Mouse (Mus musculus): Measurements from ENCODE around the gene Scyl1. TPM values are rescaled to one million over a fixed set of nuclear protein-coding genes. Genes with fewer than 3 reads are reported as not detected.
A peak's percentile ranks its signal among the peaks of the same experiment; 100 is the strongest.

Gene Scyl1
- total and polyA plus RNA-seq, 2 experiments: 28.9 to 46.6 TPM

GRCm38 (mm10) chr19:5781532-5781931 lies 10.3 kb upstream of the Scyl1 start:
- Histone ChIP-seq H3K36me3 (ENCODE audit: control insufficient read depth, insufficient read depth, low read length) (no peaks in the 10 kb centered on the region), H3K4me3 (ENCODE audit: insufficient read depth, low read depth, low read length) (no peak overlapping the region), H3K27ac (replicated peaks; ENCODE audit: insufficient read depth, low read depth, low read length) (no peak overlapping the region), H3K9ac (ENCODE audit: low read depth, low read length) (no peak overlapping the region), H3K27me3 (ENCODE audit: control insufficient read depth, insufficient read depth, low read length) (no peaks in the 10 kb centered on the region), H3K79me2 (ENCODE audit: control insufficient read depth, insufficient read depth, low read length) (no peaks in the 10 kb centered on the region), H3K4me1 (ENCODE audit: control insufficient read depth, insufficient read depth, low read length) (no peaks in the 10 kb centered on the region)
- no peak for DNase-seq (ENCODE audit: extremely low read depth, low read depth, low spot score)
- 92% methylated on average over 6 of the region's 6 CpGs for WGBS
- TF ChIP-seq CTCF (IDR thresholded peaks at IDR 0.05; ENCODE audit: low read depth, low read length): no peak
- no peak for TF ChIP-seq POLR2A (IDR thresholded peaks at IDR 0.05; ENCODE audit: extremely low read depth, insufficient read depth, low read length)

GRCm38 (mm10) chr19:5780203-5780602 lies 9.0 kb upstream of the Scyl1 start:
- no peak for DNase-seq (ENCODE audit: extremely low read depth, low read depth, low spot score)
- 70% methylated on average over 7 of the region's 7 CpGs for WGBS
- H3K9ac ChIP-seq (ENCODE audit: low read depth, low read length): no peak overlapping the region
- H3K36me3 ChIP-seq (ENCODE audit: control insufficient read depth, insufficient read depth, low read length): no peaks in the 10 kb centered on the region
- H3K27me3 ChIP-seq (ENCODE audit: control insufficient read depth, insufficient read depth, low read length): no peaks in the 10 kb centered on the region
- TF ChIP-seq CTCF (IDR thresholded peaks at IDR 0.05; ENCODE audit: low read depth, low read length) (peak; percentile 25; the same call in 1 of the 2 replicates), POLR2A (IDR thresholded peaks at IDR 0.05; ENCODE audit: extremely low read depth, insufficient read depth, low read length) (no peak)
- no peaks in the 10 kb centered on the region for H3K79me2 ChIP-seq (ENCODE audit: control insufficient read depth, insufficient read depth, low read length)
- no peak overlapping the region for H3K27ac ChIP-seq (replicated peaks; ENCODE audit: insufficient read depth, low read depth, low read length)
- H3K4me3 ChIP-seq (ENCODE audit: insufficient read depth, low read depth, low read length): no peak overlapping the region
- H3K4me1 ChIP-seq (ENCODE audit: control insufficient read depth, insufficient read depth, low read length): no peaks in the 10 kb centered on the region

GRCm38 (mm10) chr19:5778312-5778711 lies 7.1 kb upstream of the Scyl1 start:
- no peak overlapping the region for H3K27ac ChIP-seq (replicated peaks; ENCODE audit: insufficient read depth, low read depth, low read length)
- H3K79me2 ChIP-seq (ENCODE audit: control insufficient read depth, insufficient read depth, low read length): no peaks in the 10 kb centered on the region
- TF ChIP-seq POLR2A (IDR thresholded peaks at IDR 0.05; ENCODE audit: extremely low read depth, insufficient read depth, low read length) (no peak), CTCF (IDR thresholded peaks at IDR 0.05; ENCODE audit: low read depth, low read length) (no peak)
- H3K4me3 ChIP-seq (ENCODE audit: insufficient read depth, low read depth, low read length): no peak overlapping the region
- no peak overlapping the region for H3K9ac ChIP-seq (ENCODE audit: low read depth, low read length)
- H3K27me3 ChIP-seq (ENCODE audit: control insufficient read depth, insufficient read depth, low read length): no peaks in the 10 kb centered on the region
- WGBS: 79% methylated on average over 8 of the region's 8 CpGs
- DNase-seq (ENCODE audit: extremely low read depth, low read depth, low spot score): no peak
- no peaks in the 10 kb centered on the region for H3K4me1 ChIP-seq (ENCODE audit: control insufficient read depth, insufficient read depth, low read length)
- H3K36me3 ChIP-seq (ENCODE audit: control insufficient read depth, insufficient read depth, low read length): no peaks in the 10 kb centered on the region

GRCm38 (mm10) chr19:5777387-5778032 lies 6.3 kb upstream of the Scyl1 start:
- DNase-seq (ENCODE audit: extremely low read depth, low read depth, low spot score): no peak
- Histone ChIP-seq H3K36me3 (ENCODE audit: control insufficient read depth, insufficient read depth, low read length) (no peaks in the 10 kb centered on the region), H3K79me2 (ENCODE audit: control insufficient read depth, insufficient read depth, low read length) (no peaks in the 10 kb centered on the region), H3K27ac (replicated peaks; ENCODE audit: insufficient read depth, low read depth, low read length) (no peak overlapping the region), H3K9ac (ENCODE audit: low read depth, low read length) (no peak overlapping the region), H3K4me1 (ENCODE audit: control insufficient read depth, insufficient read depth, low read length) (no peaks in the 10 kb centered on the region), H3K27me3 (ENCODE audit: control insufficient read depth, insufficient read depth, low read length) (no peaks in the 10 kb centered on the region), H3K4me3 (ENCODE audit: insufficient read depth, low read depth, low read length) (no peak overlapping the region)
- 80% methylated on average over 9 of the region's 9 CpGs for WGBS
- TF ChIP-seq CTCF (IDR thresholded peaks at IDR 0.05; ENCODE audit: low read depth, low read length) (no peak), POLR2A (IDR thresholded peaks at IDR 0.05; ENCODE audit: extremely low read depth, insufficient read depth, low read length) (no peak)

- H3K79me2 ChIP-seq (ENCODE audit: control insufficient read depth, insufficient read depth, low read length): peaks cover 5% of the 10 kb centered on the region; the same call in 1 of the 2 replicates
- DNase-seq (ENCODE audit: extremely low read depth, low read depth, low spot score): no peak
- no peak overlapping the region for H3K27ac ChIP-seq (replicated peaks; ENCODE audit: insufficient read depth, low read depth, low read length)
- peaks cover 6% of the 10 kb centered on the region for H3K4me1 ChIP-seq (ENCODE audit: control insufficient read depth, insufficient read depth, low read length)
- no peak for TF ChIP-seq POLR2A (IDR thresholded peaks at IDR 0.05; ENCODE audit: extremely low read depth, insufficient read depth, low read length)
- TF ChIP-seq CTCF (IDR thresholded peaks at IDR 0.05; ENCODE audit: low read depth, low read length): no peak
- peak overlapping the region; percentile 70 for H3K4me3 ChIP-seq (ENCODE audit: insufficient read depth, low read depth, low read length)
- H3K9ac ChIP-seq (ENCODE audit: low read depth, low read length): peak overlapping the region; percentile 79
- peaks cover 6% of the 10 kb centered on the region for H3K36me3 ChIP-seq (ENCODE audit: control insufficient read depth, insufficient read depth, low read length)
- no peaks in the 10 kb centered on the region for H3K27me3 ChIP-seq (ENCODE audit: control insufficient read depth, insufficient read depth, low read length)
- WGBS: 57% methylated on average over 9 of the region's 9 CpGs
Observed at GRCm38 (mm10) chr19:5770311-5770710, 908 bp downstream of the Scyl1 start.

- WGBS: 88% methylated on average over 4 of the region's 4 CpGs
- Histone ChIP-seq H3K27me3 (ENCODE audit: control insufficient read depth, insufficient read depth, low read length) (no peaks in the 10 kb centered on the region), H3K36me3 (ENCODE audit: control insufficient read depth, insufficient read depth, low read length) (peaks cover 16% of the 10 kb centered on the region), H3K27ac (replicated peaks; ENCODE audit: insufficient read depth, low read depth, low read length) (no peak overlapping the region), H3K9ac (ENCODE audit: low read depth, low read length) (no peak overlapping the region), H3K4me3 (ENCODE audit: insufficient read depth, low read depth, low read length) (no peak overlapping the region), H3K79me2 (ENCODE audit: control insufficient read depth, insufficient read depth, low read length) (peaks cover 5% of the 10 kb centered on the region; the same call in 1 of the 2 replicates), H3K4me1 (ENCODE audit: control insufficient read depth, insufficient read depth, low read length) (peaks cover 6% of the 10 kb centered on the region)
- TF ChIP-seq POLR2A (IDR thresholded peaks at IDR 0.05; ENCODE audit: extremely low read depth, insufficient read depth, low read length): no peak
- TF ChIP-seq CTCF (IDR thresholded peaks at IDR 0.05; ENCODE audit: low read depth, low read length): no peak
- no peak for DNase-seq (ENCODE audit: extremely low read depth, low read depth, low spot score)
Observed at GRCm38 (mm10) chr19:5767271-5767670, 3.9 kb downstream of the Scyl1 start.
